Mouse (Mus musculus): ENCODE measurements around the gene Arl1. TPM values are rescaled to one million over a fixed set of nuclear protein-coding genes. Genes with fewer than 3 reads are reported as not detected.

The Arl1 gene
- total and polyA plus RNA-seq, 3 experiments: 51.7 to 93.6 TPM; not detected in 1

GRCm38 (mm10) chr10:88783941-88784340 is 53.3 kb downstream of the Arl1 start:
- no peak for DNase-seq (ENCODE audit: low read depth, low spot score)
- no peak overlapping the region for H3K9ac ChIP-seq (ENCODE audit: control insufficient read depth, low read depth, low read length, poor library complexity, severe bottlenecking)
- no peak overlapping the region for H3K27ac ChIP-seq (ENCODE audit: control insufficient read depth, low read depth, low read length)
- no peaks in the 10 kb centered on the region; a peak in 1 of 4 replicates for H3K4me1 ChIP-seq (ENCODE audit: control insufficient read depth in 1 of 2, insufficient read depth in 2 of 2, low read length in 2 of 2)
- no peak overlapping the region for H3K4me3 ChIP-seq (ENCODE audit: control insufficient read depth in 1 of 2, insufficient read depth in 1 of 2, low read depth in 2 of 2, low read length in 2 of 2)
- no peaks in the 10 kb centered on the region for H3K9me3 ChIP-seq (replicated peaks; ENCODE audit: insufficient read depth, low read length)
- no peaks in the 10 kb centered on the region; the same call in 1 of the 2 replicates for H3K79me2 ChIP-seq (ENCODE audit: control insufficient read depth, insufficient read depth, low read length, poor library complexity)
- TF ChIP-seq ZMIZ1 (IDR thresholded peaks at IDR 0.05; ENCODE audit: low read depth, low read length): no peak
- TF ChIP-seq SIN3A (IDR thresholded peaks at IDR 0.05; ENCODE audit: low read length): no peak
- peaks cover 0 to 12% of the 10 kb centered on the region in 2 experiments; a peak in 2 of 4 replicates for H3K36me3 ChIP-seq (ENCODE audit: control insufficient read depth in 1 of 2, insufficient read depth in 2 of 2, low read length in 2 of 2)
- H3K27me3 ChIP-seq (ENCODE audit: control insufficient read depth in 1 of 2, insufficient read depth in 2 of 2, low read length in 2 of 2): no peaks in the 10 kb centered on the region

GRCm38 (mm10) chr10:88784513-88784931 is 53.9 kb downstream of the Arl1 start:
- TF ChIP-seq JUND (IDR thresholded peaks at IDR 0.05; ENCODE audit: low read depth, low read length) (no peak), CHD1 (IDR thresholded peaks at IDR 0.05; ENCODE audit: low read depth, low read length) (no peak), USF1 (IDR thresholded peaks at IDR 0.05; ENCODE audit: low read depth, low read length) (no peak), MYB (IDR thresholded peaks at IDR 0.05; ENCODE audit: low read depth, low read length) (no peak), MAX (IDR thresholded peaks at IDR 0.05; ENCODE audit: low read length) (no peak)
- H3K36me3 ChIP-seq (ENCODE audit: control insufficient read depth in 1 of 2, insufficient read depth in 2 of 2, low read length in 2 of 2): peaks cover 0 to 12% of the 10 kb centered on the region in 2 experiments; a peak in 3 of 4 replicates
- no peak overlapping the region for H3K4me3 ChIP-seq (ENCODE audit: control insufficient read depth in 1 of 2, insufficient read depth in 1 of 2, low read depth in 2 of 2, low read length in 2 of 2)
- DNase-seq (ENCODE audit: low read depth, low spot score): no peak
- H3K9me3 ChIP-seq (replicated peaks; ENCODE audit: insufficient read depth, low read length): no peaks in the 10 kb centered on the region
- no peak overlapping the region for H3K27ac ChIP-seq (ENCODE audit: control insufficient read depth, low read depth, low read length)
- H3K79me2 ChIP-seq (ENCODE audit: control insufficient read depth, insufficient read depth, low read length, poor library complexity): no peaks in the 10 kb centered on the region; the same call in 1 of the 2 replicates
- H3K4me1 ChIP-seq (ENCODE audit: control insufficient read depth in 1 of 2, insufficient read depth in 2 of 2, low read length in 2 of 2): peaks cover 0 to 3% of the 10 kb centered on the region in 2 experiments; a peak in 2 of 4 replicates
- no peak overlapping the region for H3K9ac ChIP-seq (ENCODE audit: control insufficient read depth, low read depth, low read length, poor library complexity, severe bottlenecking)
- no peaks in the 10 kb centered on the region for H3K27me3 ChIP-seq (ENCODE audit: control insufficient read depth in 1 of 2, insufficient read depth in 2 of 2, low read length in 2 of 2)

- no peak overlapping the region for H3K27ac ChIP-seq (ENCODE audit: control insufficient read depth, low read depth, low read length)
- no peaks in the 10 kb centered on the region for H3K9me3 ChIP-seq (replicated peaks; ENCODE audit: insufficient read depth, low read length)
- H3K9ac ChIP-seq (ENCODE audit: control insufficient read depth, low read depth, low read length, poor library complexity, severe bottlenecking): no peak overlapping the region
- no peaks in the 10 kb centered on the region for H3K79me2 ChIP-seq (ENCODE audit: control insufficient read depth, insufficient read depth, low read length, poor library complexity)
- H3K4me3 ChIP-seq (ENCODE audit: control insufficient read depth in 1 of 2, insufficient read depth in 1 of 2, low read depth in 2 of 2, low read length in 2 of 2): no peak overlapping the region
- no peak for TF ChIP-seq USF1 (IDR thresholded peaks at IDR 0.05; ENCODE audit: low read depth, low read length)
- TF ChIP-seq UBTF (IDR thresholded peaks at IDR 0.05; ENCODE audit: borderline replicate concordance, insufficient read depth, low read depth, low read length): no peak
- TF ChIP-seq MAX (IDR thresholded peaks at IDR 0.05; ENCODE audit: low read length): no peak
- no peak for TF ChIP-seq JUND (IDR thresholded peaks at IDR 0.05; ENCODE audit: low read depth, low read length)
- TF ChIP-seq RAD21 (IDR thresholded peaks at IDR 0.05; ENCODE audit: low read depth, low read length): no peak
- TF ChIP-seq TCF12 (IDR thresholded peaks at IDR 0.05; ENCODE audit: low read depth, low read length): no peak
- TF ChIP-seq CTCF (IDR thresholded peaks at IDR 0.05 in 2 of 3, conservative IDR thresholded peaks at IDR 0.05 in 1 of 3; ENCODE audit: control insufficient read depth in 1 of 3, insufficient read depth in 1 of 3, low read depth in 2 of 3, low read length in 3 of 3, poor library complexity in 1 of 3, severe bottlenecking in 1 of 3): no peak
- TF ChIP-seq POLR2A (IDR thresholded peaks at IDR 0.05; ENCODE audit: control insufficient read depth in 1 of 2, insufficient read depth in 1 of 2, low read depth in 1 of 2, low read length in 2 of 2, poor library complexity in 1 of 2): no peak
- no peak for TF ChIP-seq MAFK (IDR thresholded peaks at IDR 0.05; ENCODE audit: borderline replicate concordance, low read depth, low read length)
- no peak for TF ChIP-seq ETS1 (IDR thresholded peaks at IDR 0.05; ENCODE audit: low read depth, low read length)
- TF ChIP-seq ZMIZ1 (IDR thresholded peaks at IDR 0.05; ENCODE audit: low read depth, low read length): no peak
- TF ChIP-seq TAL1 (IDR thresholded peaks at IDR 0.05; ENCODE audit: low read length): no peak
- no peak for TF ChIP-seq SIN3A (IDR thresholded peaks at IDR 0.05; ENCODE audit: low read length)
- TF ChIP-seq HCFC1 (IDR thresholded peaks at IDR 0.05; ENCODE audit: low read depth, low read length): no peak
- TF ChIP-seq MEF2A (IDR thresholded peaks at IDR 0.05; ENCODE audit: extremely low read depth, insufficient replicate concordance, low read depth, low read length, poor library complexity, severe bottlenecking): no peak
- peaks cover 0 to 3% of the 10 kb centered on the region in 2 experiments; a peak in 2 of 4 replicates for H3K4me1 ChIP-seq (ENCODE audit: control insufficient read depth in 1 of 2, insufficient read depth in 2 of 2, low read length in 2 of 2)
- peaks cover 0 to 8% of the 10 kb centered on the region in 2 experiments; a peak in 3 of 4 replicates for H3K36me3 ChIP-seq (ENCODE audit: control insufficient read depth in 1 of 2, insufficient read depth in 2 of 2, low read length in 2 of 2)
- no peaks in the 10 kb centered on the region for H3K27me3 ChIP-seq (ENCODE audit: control insufficient read depth in 1 of 2, insufficient read depth in 2 of 2, low read length in 2 of 2)
- DNase-seq (ENCODE audit: low read depth, low spot score): no peak
Measured at GRCm38 (mm10) chr10:88793671-88794070, 63.0 kb downstream of the Arl1 start.

Data from MEL (cell line).